Mouse (Mus musculus): ENCODE data around the gene C2cd3.

C2cd3 gene

DNA sequence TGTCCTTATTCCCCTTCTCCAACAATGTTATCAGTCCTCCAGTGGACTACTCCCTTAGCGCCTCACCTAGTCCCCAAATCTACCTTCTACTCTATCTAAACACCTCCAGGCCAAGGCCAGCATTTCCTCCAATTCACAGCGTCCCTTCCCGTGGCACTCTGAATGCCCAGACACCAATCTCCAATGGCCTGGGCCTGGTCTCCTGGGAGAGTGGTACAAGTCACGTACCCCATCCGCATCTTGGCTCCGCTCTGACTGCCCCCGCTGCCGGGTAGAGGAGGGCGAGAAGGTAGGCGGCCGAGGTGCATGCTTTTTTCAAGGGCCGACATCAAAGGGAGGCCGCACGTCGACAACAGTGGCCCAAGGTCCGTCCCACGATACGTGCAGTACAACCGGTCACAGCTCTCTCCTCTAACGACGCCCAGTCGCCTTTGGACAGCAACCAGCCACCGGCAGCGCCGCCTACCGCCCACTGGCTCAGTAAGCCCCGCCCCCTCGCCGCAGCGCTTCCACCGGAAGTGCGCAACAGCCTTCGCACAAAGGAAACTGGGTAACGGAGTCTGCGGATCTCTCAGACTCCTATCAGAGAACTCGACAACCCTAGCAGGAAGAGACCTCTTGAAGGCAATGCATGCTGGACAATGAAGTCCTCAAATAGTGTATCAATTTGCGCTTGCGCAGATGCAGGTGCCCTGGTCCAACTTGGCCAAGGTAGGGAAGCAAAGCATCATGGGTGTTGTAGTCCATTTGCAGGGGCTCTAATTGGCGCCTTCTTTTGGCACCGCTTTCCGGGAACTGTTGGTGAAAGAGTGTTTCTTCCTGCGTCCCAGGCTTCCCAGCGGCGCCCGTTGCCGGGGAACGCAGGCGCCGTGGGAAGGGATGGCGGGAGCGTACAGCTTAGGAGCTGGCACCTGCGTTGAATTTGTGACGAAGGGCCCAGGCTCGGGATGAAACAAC, at the start of gene C2cd3, which contains the start of gene Ppme1:
Gene C2cd3 (plus strand): TSS at position 739 of the 957 bp plus-strand sequence.
Gene Ppme1 (minus strand): TSS at position 813 of the 957 bp plus-strand sequence.
- DNase-seq = peak; percentile 99

GRCm38 (mm10) chr7:100323721-100324120, 48.3 kb upstream of the C2cd3 start:
- no peak for DNase-seq

DNA sequence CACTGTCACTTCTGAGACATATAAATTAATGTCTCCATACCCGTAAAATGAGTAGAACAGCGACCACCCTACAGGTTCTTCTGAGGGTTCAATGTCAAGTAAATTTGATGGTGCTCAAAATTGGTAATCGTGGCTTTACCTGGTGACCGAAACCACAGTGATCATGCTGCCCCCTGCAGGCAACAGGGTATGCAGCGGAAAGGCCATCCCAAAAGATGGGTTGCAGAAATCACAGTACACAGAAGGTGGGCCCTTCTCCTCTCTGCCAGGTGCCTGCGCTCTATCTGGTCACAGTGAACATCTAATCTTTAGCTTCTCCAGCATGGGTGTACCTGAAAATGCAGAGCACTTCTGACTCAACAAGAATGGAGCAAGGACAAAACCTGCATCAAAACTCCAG, 46.6 kb upstream of the C2cd3 start:
- peak; percentile 47 for DNase-seq

DNA sequence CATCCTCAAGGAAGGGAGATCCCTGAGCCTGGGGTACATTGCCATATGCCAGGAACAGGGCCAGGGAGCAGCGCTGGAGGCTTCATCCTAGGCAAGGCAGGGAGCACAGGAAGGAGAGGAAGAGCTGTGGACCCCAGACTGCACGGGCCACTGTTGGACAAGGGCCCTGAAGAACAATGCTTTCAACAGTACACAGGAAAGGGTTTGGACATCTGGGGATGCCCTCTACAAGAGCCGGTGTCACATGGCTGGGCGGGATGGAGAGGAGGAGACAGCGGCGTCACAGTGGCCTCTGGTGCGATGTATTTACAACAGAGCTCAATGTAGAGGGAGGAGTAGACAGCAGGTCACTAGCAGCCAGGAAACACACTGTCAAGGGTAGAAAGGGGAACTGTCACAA, 44.5 kb upstream of the C2cd3 start:
- no peak for DNase-seq

GRCm38 (mm10) chr7:100328636-100329035, 43.4 kb upstream of the C2cd3 start:
- no peak for DNase-seq

- no peak for DNase-seq
Observed at GRCm38 (mm10) chr7:100331269-100331668, 40.8 kb upstream of the C2cd3 start.

- no peak for DNase-seq
Observed at GRCm38 (mm10) chr7:100335921-100336320, 36.1 kb upstream of the C2cd3 start.

GRCm38 (mm10) chr7:100354984-100355383, 17.0 kb upstream of the C2cd3 start:
- no peak for DNase-seq

GRCm38 (mm10) chr7:100356324-100356723, 15.7 kb upstream of the C2cd3 start:
- DNase-seq = no peak

DNA sequence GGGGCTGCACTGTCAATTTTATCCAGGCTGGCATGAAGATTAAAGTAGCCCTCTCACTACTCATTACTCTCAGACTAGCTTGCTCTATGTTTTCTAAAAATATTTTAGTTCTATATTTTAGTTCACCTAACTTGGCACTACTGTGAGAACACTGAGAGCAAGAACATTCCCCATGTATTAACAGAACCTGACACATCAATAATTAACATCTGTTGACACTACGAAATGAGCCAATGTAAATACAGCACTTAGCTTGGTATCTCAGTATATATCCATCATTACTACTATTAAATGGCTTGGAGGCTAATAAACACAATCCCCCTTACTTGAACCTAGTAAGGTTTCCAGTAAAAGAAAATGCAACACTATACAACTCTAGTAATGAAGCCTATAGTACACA, 15.3 kb upstream of the C2cd3 start:
- DNase-seq = no peak

- no peak for DNase-seq
Observed at GRCm38 (mm10) chr7:100357856-100358255, 14.2 kb upstream of the C2cd3 start.

GRCm38 (mm10) chr7:100363162-100363561, 8.9 kb upstream of the C2cd3 start:
- DNase-seq = no peak

GRCm38 (mm10) chr7:100364888-100365287, 7.1 kb upstream of the C2cd3 start:
- no peak for DNase-seq

DNA sequence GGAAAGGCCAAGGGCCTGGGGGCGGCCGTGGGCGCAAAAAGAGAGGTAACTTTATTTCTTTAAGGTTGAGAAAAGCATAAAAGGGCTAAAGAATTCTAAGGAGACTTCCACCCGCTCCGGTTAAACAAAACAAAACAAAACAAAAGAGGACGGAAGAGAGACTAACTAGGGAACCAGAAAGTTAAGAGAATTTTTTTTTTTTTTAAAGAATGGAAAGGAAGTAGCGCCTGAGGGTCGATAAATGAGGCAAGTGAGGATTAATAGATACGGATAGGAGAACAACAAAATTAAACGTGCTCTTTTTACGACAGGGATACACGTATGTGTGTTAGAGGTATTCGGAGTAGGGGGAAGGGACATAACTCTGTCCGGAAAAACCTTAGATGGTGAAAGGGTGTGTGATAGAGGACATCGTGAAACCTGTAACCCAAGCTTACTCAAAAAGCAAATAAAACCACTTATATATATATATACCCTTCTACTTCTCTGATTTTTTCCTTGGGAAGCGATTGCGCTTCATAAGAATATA, 483 bp downstream of the C2cd3 start:
- DNase-seq = no peak

- no peak for DNase-seq
Observed at GRCm38 (mm10) chr7:100378257-100378656, 6.2 kb downstream of the C2cd3 start.

DNA sequence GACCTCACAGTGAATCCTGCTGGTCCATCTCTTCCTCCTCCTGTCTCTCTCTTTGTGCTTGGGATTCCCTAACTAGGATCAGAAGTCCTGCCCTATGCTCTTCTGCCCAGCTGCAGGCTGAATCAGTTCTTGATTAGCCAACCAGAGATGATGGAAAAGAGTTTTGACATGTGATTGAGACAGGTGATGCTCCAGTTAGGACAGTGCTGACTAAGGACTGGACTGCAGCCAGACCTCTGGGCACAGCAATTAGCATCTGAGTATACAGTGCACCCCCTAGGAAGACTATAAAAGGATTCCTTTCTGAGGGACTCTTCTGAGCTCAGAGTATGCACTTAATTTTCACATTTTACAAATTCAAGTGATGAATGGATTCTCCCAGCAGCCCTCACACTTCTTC, 9.1 kb downstream of the C2cd3 start:
- no peak for DNase-seq

GRCm38 (mm10) chr7:100383207-100383606, 11.2 kb downstream of the C2cd3 start:
- DNase-seq = no peak

DNA sequence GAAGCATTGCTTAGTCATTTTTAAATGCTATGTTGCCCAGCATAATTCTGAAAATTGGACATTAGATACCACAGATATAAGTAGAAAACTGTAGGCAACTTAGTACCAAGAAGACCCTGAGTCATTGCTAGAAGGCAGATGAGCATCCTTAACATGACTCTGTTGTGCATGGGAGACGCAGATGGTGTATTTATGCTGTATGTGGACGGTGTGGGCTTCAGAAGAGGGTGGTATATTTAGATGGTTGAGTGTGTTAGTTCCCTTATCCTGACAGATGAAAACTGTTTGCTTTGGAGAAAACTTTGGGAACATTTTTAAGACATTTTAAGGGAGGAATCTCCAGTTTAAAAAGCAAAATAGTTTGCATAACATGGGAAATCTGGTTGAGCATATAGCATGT, 16.1 kb downstream of the C2cd3 start:
- no peak for DNase-seq

- no peak for DNase-seq
Observed at GRCm38 (mm10) chr7:100390166-100390565, 18.1 kb downstream of the C2cd3 start.

DNA sequence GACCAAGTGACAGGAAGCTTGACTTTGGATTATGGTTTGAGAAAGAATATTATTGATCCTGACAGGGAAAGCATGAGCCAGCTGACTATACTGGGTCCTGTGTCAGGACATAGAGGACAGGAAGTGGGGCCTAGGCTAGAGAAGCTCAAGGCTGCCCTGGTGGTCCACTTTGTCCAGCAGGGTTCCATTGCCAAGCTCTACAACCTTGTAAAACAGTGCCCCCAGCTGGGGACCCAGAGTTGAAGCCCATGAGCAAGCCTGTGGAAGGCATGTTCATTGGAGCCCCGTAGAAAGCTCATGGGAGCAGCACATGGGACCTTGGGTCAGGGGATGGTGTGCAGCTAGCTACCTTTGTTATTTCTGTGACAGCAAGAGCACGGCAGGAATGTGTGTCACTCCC, 20.2 kb downstream of the C2cd3 start:
- DNase-seq = peak; percentile 12

GRCm38 (mm10) chr7:100399231-100399913, 27.3 kb downstream of the C2cd3 start:
- no peak for DNase-seq

DNA sequence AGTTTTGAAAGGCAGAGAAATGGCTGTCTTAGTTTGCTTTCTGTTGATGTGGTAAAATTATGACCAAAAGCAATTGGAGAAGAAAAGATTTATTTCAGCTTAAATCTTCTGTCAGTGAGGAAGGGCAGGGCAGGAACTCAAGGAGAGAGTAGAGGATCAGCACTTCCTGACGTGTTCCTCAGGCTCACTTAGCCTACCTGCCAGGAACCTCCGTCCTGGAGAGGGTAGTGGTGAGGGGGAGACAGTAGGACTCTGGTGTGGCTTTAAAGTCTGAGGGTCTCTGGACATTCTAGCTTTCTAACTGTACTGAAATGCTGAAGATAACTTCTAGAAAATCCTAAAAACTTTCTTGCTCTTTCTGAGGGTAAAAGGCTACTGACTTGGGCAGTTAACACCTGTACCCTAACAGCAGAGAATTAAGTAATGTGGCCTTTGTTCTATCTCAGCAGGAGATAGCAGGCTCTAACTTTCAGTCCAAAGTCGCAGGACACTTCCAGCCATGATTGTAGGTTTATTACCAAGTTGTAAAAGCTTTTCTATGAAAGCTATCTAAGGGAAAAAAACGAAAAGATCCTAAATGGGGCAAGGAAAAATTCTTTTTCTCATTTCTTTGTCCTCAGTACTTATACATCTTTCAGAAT, 29.0 kb downstream of the C2cd3 start:
- DNase-seq = no peak

DNA sequence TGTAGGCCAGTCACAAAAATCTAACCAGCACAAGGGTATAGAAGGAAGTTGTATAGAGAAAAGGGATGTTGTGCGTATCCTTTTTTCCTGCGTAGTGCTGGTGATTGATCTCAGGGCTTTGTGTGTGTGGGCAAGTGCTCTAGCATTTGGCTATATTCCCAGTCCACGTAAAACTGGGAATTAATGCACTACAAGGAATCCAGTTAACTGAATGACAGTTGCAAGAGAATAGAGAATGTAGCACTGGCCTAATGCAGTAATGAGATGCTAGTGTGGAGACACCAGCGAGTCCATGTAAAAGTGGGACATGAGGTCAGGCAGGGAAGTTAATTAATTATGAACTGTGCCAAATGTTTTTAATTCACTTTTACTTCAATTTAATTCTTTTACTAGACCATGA, 30.7 kb downstream of the C2cd3 start:
- DNase-seq = no peak
